Mouse (Mus musculus) liver, embryonic 15.5 days (tissue): ENCODE measurements at regions not wholly inside any gene's neighbourhood (a gene's known extent, or its start where the extent isn't known, plus 50 kb on each side); places are given as distances from the start of the nearest gene placed in this dataset.

Experiments
- ATAC-seq: fragments of 200-750 bp; cut with Nextera tagmentation; 2 replicates; pipeline ENCODE4 v1.8.0; 2017; ENCODE audit warnings: moderate number of reproducible peaks, mild to moderate bottlenecking, moderate library complexity; ENCODE audit not compliant: insufficient read depth
- H3K27ac ChIP-seq: fragments of 300-500 bp; sonication (generic); replicated peaks from 2 replicates; pipeline ENCODE4 v1.5.1; 2015; ENCODE audit warnings: mild to moderate bottlenecking, inconsistent platforms
- H3K27me3 ChIP-seq: fragments of 300-500 bp; sonication (generic); 2 replicates; pipeline ENCODE4 v1.6.1; 2015; ENCODE audit warnings: mild to moderate bottlenecking, inconsistent platforms
- H3K36me3 ChIP-seq: fragments of 300-500 bp; sonication (generic); replicated peaks from 2 replicates; pipeline ENCODE4 v1.6.1; 2015; ENCODE audit warnings: moderate library complexity, mild to moderate bottlenecking, inconsistent platforms
- H3K4me1 ChIP-seq: fragments of 300-500 bp; sonication (generic); replicated peaks from 2 replicates; pipeline ENCODE4 v1.6.1; 2015; ENCODE audit warnings: inconsistent platforms
- H3K4me2 ChIP-seq: fragments of 300-500 bp; sonication (generic); 2 replicates; pipeline ENCODE4 v1.6.1; 2015; ENCODE audit warnings: moderate library complexity, mild to moderate bottlenecking, inconsistent platforms
- H3K4me3 ChIP-seq: fragments of 300-500 bp; sonication (generic); replicated peaks from 2 replicates; pipeline ENCODE4 v1.5.1; 2015; ENCODE audit warnings: mild to moderate bottlenecking, inconsistent platforms
- H3K9ac ChIP-seq: fragments of 300-500 bp; sonication (generic); 2 replicates; pipeline ENCODE4 v1.6.1; 2015; ENCODE audit warnings: moderate library complexity, mild to moderate bottlenecking, inconsistent platforms
- H3K9me3 ChIP-seq: fragments of 300-500 bp; sonication (generic); replicated peaks from 2 replicates; pipeline ENCODE4 v1.6.1; 2016; ENCODE audit warnings: inconsistent platforms
- WGBS: fragments of 180-500 bp; shearing (Covaris S2); methylation state at CpG from one replicate; pipeline ENCODE4 v1.1.7; 2015; ENCODE audit warnings: mixed read lengths; ENCODE audit not compliant: insufficient replicate concordance; 5-methylcytosine and 5-hydroxymethylcytosine counted together

- Histone ChIP-seq H3K27ac (no peak overlapping the region), H3K4me2 (no peak overlapping the region), H3K36me3 (no peaks in the 10 kb centered on the region), H3K4me1 (no peaks in the 10 kb centered on the region), H3K9ac (no peak overlapping the region), H3K9me3 (no peaks in the 10 kb centered on the region), H3K4me3 (no peak overlapping the region), H3K27me3 (no peaks in the 10 kb centered on the region)
- 33% methylated on average over 2 of the region's 2 CpGs for WGBS
- ATAC-seq: no peak
Observed at GRCm38 (mm10) chr13:101182387-101182786, 349.2 kb upstream of the Slc30a5 start.

GRCm38 (mm10) chr13:101175017-101175689 lies 341.9 kb upstream of the Slc30a5 start:
- no peak overlapping the region for H3K9ac ChIP-seq
- no peaks in the 10 kb centered on the region for H3K27me3 ChIP-seq
- no peak overlapping the region for H3K27ac ChIP-seq
- ATAC-seq: no peak
- WGBS: 66% methylated on average over 8 of the region's 8 CpGs
- no peaks in the 10 kb centered on the region for H3K4me1 ChIP-seq
- H3K36me3 ChIP-seq: no peaks in the 10 kb centered on the region
- H3K4me2 ChIP-seq: no peak overlapping the region
- H3K4me3 ChIP-seq: no peak overlapping the region
- H3K9me3 ChIP-seq: no peaks in the 10 kb centered on the region

DNA sequence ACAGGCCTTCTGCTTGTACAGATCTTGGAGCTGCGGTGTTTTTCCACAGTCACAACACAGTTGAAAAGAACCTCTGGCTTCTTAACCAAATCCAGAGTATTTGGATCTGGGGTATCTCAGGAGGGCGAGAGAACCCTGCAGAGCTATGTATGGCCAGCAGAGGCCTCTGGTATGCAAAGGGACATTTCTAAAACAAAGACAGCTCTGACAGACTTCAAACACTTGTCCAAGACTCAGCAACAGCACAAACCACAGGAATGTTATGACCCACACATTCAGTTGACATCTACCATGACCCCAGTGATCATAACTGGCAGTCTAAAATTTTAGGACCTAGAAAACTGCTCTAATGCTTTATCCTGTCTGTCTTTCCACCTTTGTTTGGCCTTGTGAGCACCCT lies 328.5 kb upstream of the Slc30a5 start:
- H3K27ac ChIP-seq: no peak overlapping the region
- no peaks in the 10 kb centered on the region for H3K27me3 ChIP-seq
- H3K9me3 ChIP-seq: no peaks in the 10 kb centered on the region
- no peak overlapping the region for H3K4me3 ChIP-seq
- H3K9ac ChIP-seq: no peak overlapping the region
- H3K4me1 ChIP-seq: no peaks in the 10 kb centered on the region
- WGBS: 50% methylated on average over 2 of the region's 2 CpGs
- ATAC-seq: no peak
- H3K4me2 ChIP-seq: no peak overlapping the region
- no peaks in the 10 kb centered on the region for H3K36me3 ChIP-seq

- H3K9me3 ChIP-seq: no peaks in the 10 kb centered on the region
- H3K27ac ChIP-seq: no peak overlapping the region
- ATAC-seq: no peak
- WGBS: 63% methylated on average over 3 of the region's 3 CpGs
- H3K4me2 ChIP-seq: no peak overlapping the region
- H3K4me3 ChIP-seq: no peak overlapping the region
- no peaks in the 10 kb centered on the region for H3K27me3 ChIP-seq
- H3K36me3 ChIP-seq: no peaks in the 10 kb centered on the region
- no peak overlapping the region for H3K9ac ChIP-seq
- no peaks in the 10 kb centered on the region for H3K4me1 ChIP-seq
Observed at GRCm38 (mm10) chr13:101159878-101160277, 326.7 kb upstream of the Slc30a5 start.

DNA sequence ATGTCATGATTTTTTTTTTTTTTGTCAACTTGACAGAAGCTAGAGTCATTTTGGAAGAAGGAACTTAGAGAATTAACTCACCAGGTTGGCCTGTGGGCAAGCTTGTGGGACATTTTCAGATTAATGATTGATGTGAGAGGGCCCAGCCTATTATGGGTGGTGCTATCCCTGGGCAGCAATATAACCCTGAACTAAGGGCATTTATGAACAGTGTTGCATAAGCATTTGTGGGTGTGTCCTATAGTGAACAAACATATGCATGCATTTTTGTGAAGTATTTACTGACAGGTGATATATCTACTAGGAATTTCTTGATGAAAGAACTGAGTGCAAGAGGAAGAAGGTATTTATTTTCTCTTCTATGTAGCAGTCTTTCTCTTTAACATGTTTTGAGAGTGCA lies 320.5 kb upstream of the Slc30a5 start:
- no peak for ATAC-seq
- no peak overlapping the region for H3K27ac ChIP-seq
- no peak overlapping the region for H3K9ac ChIP-seq
- H3K4me3 ChIP-seq: no peak overlapping the region
- no peaks in the 10 kb centered on the region for H3K4me1 ChIP-seq
- H3K36me3 ChIP-seq: no peaks in the 10 kb centered on the region
- H3K4me2 ChIP-seq: no peak overlapping the region
- no peaks in the 10 kb centered on the region for H3K27me3 ChIP-seq
- H3K9me3 ChIP-seq: no peaks in the 10 kb centered on the region

- ATAC-seq: no peak
- Histone ChIP-seq H3K27me3 (no peaks in the 10 kb centered on the region), H3K36me3 (no peaks in the 10 kb centered on the region), H3K9ac (no peak overlapping the region), H3K4me2 (no peak overlapping the region), H3K4me1 (no peaks in the 10 kb centered on the region), H3K4me3 (no peak overlapping the region), H3K9me3 (no peaks in the 10 kb centered on the region), H3K27ac (no peak overlapping the region)
- 35% methylated on average over 3 of the region's 3 CpGs for WGBS
Observed at GRCm38 (mm10) chr13:101142761-101143160, 309.5 kb upstream of the Slc30a5 start.

DNA sequence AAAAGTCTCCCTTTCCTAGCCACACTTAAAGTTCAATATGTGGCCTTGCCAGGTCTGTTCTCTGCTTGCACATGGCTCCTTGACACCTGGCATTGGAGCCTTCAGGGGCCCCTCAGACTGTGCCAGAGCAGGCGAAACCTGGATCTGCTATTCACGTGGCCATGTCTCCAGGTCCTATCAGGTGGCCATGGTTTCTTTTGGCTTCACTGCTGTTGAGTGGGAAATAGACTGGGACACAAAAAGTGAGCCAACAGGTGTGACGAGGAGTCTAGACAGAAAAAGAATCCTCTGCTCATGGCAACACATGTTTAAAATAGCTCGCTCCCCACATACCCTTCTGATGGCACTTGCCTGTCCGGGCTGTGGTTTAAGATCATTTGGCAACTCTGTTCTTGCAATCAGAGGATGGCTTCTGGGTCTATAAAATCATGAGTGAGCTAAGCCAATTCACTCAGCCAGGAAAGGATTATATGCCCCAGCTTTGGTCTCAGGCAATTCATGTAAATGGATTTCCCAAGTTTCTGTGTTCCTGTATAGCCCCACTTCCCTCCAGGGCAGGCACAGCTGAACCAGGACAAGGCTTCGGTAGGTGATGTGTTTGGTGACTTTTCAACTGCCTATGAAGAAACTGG lies 309.0 kb upstream of the Slc30a5 start:
- 66% methylated on average over 6 of the region's 6 CpGs for WGBS

GRCm38 (mm10) chr13:101129466-101129865 lies 296.2 kb upstream of the Slc30a5 start:
- H3K27me3 ChIP-seq: no peaks in the 10 kb centered on the region
- H3K9me3 ChIP-seq: no peaks in the 10 kb centered on the region
- no peak overlapping the region for H3K9ac ChIP-seq
- no peak overlapping the region for H3K4me2 ChIP-seq
- ATAC-seq: no peak
- H3K27ac ChIP-seq: no peak overlapping the region
- H3K4me3 ChIP-seq: no peak overlapping the region
- no peaks in the 10 kb centered on the region for H3K36me3 ChIP-seq
- H3K4me1 ChIP-seq: no peaks in the 10 kb centered on the region
- 60% methylated on average over 3 of the region's 3 CpGs for WGBS

More for the DNA sequence above, 309.0 kb upstream of the Slc30a5 start:
- Histone ChIP-seq H3K9me3 (no peaks in the 10 kb centered on the region), H3K27ac (no peak overlapping the region), H3K9ac (no peak overlapping the region), H3K4me2 (no peak overlapping the region), H3K27me3 (no peaks in the 10 kb centered on the region), H3K4me1 (no peaks in the 10 kb centered on the region), H3K4me3 (no peak overlapping the region), H3K36me3 (no peaks in the 10 kb centered on the region)
- ATAC-seq: no peak

- H3K27me3 ChIP-seq: no peaks in the 10 kb centered on the region
- H3K9me3 ChIP-seq: no peaks in the 10 kb centered on the region
- H3K4me3 ChIP-seq: no peak overlapping the region
- no peak overlapping the region for H3K27ac ChIP-seq
- no peaks in the 10 kb centered on the region for H3K36me3 ChIP-seq
- WGBS: 47% methylated on average over 2 of the region's 2 CpGs
- H3K9ac ChIP-seq: no peak overlapping the region
- H3K4me2 ChIP-seq: no peak overlapping the region
- no peaks in the 10 kb centered on the region for H3K4me1 ChIP-seq
- no peak for ATAC-seq
Observed at GRCm38 (mm10) chr13:101127808-101128207, 294.6 kb upstream of the Slc30a5 start.

- no peaks in the 10 kb centered on the region for H3K9me3 ChIP-seq
- H3K36me3 ChIP-seq: no peaks in the 10 kb centered on the region
- no peak overlapping the region for H3K4me3 ChIP-seq
- no peak overlapping the region for H3K9ac ChIP-seq
- H3K4me1 ChIP-seq: no peaks in the 10 kb centered on the region
- 66% methylated on average over 3 of the region's 3 CpGs for whole genome bisulfite sequencing
- no peak overlapping the region for H3K27ac ChIP-seq
- H3K27me3 ChIP-seq: no peaks in the 10 kb centered on the region
- no peak overlapping the region for H3K4me2 ChIP-seq
- no peak for ATAC-seq
Observed at GRCm38 (mm10) chr13:101127262-101127661, 294.0 kb upstream of the Slc30a5 start.

DNA sequence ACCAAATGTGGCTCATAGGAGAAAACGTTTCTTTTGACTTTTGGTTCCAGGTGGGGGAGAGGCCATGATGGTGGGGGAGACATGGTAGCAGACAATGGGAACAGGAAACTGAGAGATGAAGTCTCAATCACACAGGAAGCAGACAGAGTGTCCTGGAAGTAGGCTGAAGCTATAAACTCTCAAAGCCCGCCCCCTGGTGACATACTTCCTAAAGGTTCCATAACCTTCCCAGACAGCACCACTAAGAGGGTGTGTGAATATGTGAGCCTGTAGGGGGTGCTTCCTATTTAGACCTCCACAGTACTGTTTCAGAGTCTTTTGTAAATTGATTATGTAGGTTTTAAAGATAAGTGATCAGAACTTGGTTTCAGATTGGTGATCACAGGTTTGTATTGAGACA lies 284.1 kb upstream of the Slc30a5 start:
- H3K27ac ChIP-seq: no peak overlapping the region
- H3K9me3 ChIP-seq: no peaks in the 10 kb centered on the region
- H3K27me3 ChIP-seq: no peaks in the 10 kb centered on the region
- H3K4me2 ChIP-seq: no peak overlapping the region
- ATAC-seq: no peak
- H3K9ac ChIP-seq: no peak overlapping the region
- 55% methylated on average over 2 of the region's 2 CpGs for WGBS
- H3K4me3 ChIP-seq: no peak overlapping the region
- H3K36me3 ChIP-seq: no peaks in the 10 kb centered on the region
- no peaks in the 10 kb centered on the region for H3K4me1 ChIP-seq

- H3K9ac ChIP-seq: no peak overlapping the region
- no peaks in the 10 kb centered on the region for H3K27me3 ChIP-seq
- H3K9me3 ChIP-seq: no peaks in the 10 kb centered on the region
- no peak for ATAC-seq
- no peak overlapping the region for H3K4me2 ChIP-seq
- no peaks in the 10 kb centered on the region for H3K4me1 ChIP-seq
- no peak overlapping the region for H3K27ac ChIP-seq
- no peak overlapping the region for H3K4me3 ChIP-seq
- 45% methylated on average over 5 of the region's 5 CpGs for WGBS
- H3K36me3 ChIP-seq: no peaks in the 10 kb centered on the region
Observed at GRCm38 (mm10) chr13:101115296-101115695, 282.1 kb upstream of the Slc30a5 start.
